Mouse (Mus musculus) limb, embryonic 11.5 days (tissue): Measurements from ENCODE around the gene Syt13. TPM values are rescaled to one million over a fixed set of nuclear protein-coding genes. Genes with fewer than 3 reads are reported as not detected.

Experiments used
- ATAC-seq: fragments of 200-750 bp; cut with Nextera tagmentation; 2 replicates; pipeline ENCODE4 v1.8.0; 2017; ENCODE audit warnings: low read depth; ENCODE audit not compliant: insufficient number of reproducible peaks, low FRiP score, low TSS enrichment
- DNase-seq: peaks from one replicate; pipeline ENCODE4 v3.0.0-alpha.2; 2015; ENCODE audit warnings: low spot score
- H3K27ac ChIP-seq: fragments of 300-500 bp; sonication (generic); replicated peaks from 2 replicates; pipeline ENCODE4 v1.5.1; 2014; ENCODE audit warnings: low read depth, mild to moderate bottlenecking, low read length
- H3K27me3 ChIP-seq: fragments of 300-500 bp; sonication (generic); 2 replicates; pipeline ENCODE4 v1.6.1; 2014; ENCODE audit warnings: mild to moderate bottlenecking, low read length, mixed read lengths; ENCODE audit not compliant: control insufficient read depth, insufficient read depth
- H3K36me3 ChIP-seq: fragments of 300-500 bp; sonication (generic); 2 replicates; pipeline ENCODE4 v1.6.1; 2014; ENCODE audit warnings: mild to moderate bottlenecking, low read length, moderate library complexity, mixed read lengths; ENCODE audit not compliant: control insufficient read depth, insufficient read depth
- H3K4me1 ChIP-seq: fragments of 300-500 bp; sonication (generic); 2 replicates; pipeline ENCODE4 v1.6.1; 2014; ENCODE audit warnings: low read length, mixed read lengths; ENCODE audit not compliant: control insufficient read depth, insufficient read depth
- H3K4me2 ChIP-seq: fragments of 300-500 bp; sonication (generic); 2 replicates; pipeline ENCODE4 v1.6.1; 2014; ENCODE audit warnings: low read depth, mild to moderate bottlenecking, moderate library complexity; ENCODE audit not compliant: severe bottlenecking
- H3K4me3 ChIP-seq: fragments of 300-500 bp; sonication (generic); 2 replicates; pipeline ENCODE4 v1.5.1; 2014; ENCODE audit warnings: low read depth, low read length
- H3K9ac ChIP-seq: fragments of 300-500 bp; sonication (generic); 2 replicates; pipeline ENCODE4 v1.6.1; 2014; ENCODE audit warnings: mild to moderate bottlenecking, low read length
- H3K9me3 ChIP-seq: fragments of 300-500 bp; sonication (generic); 2 replicates; pipeline ENCODE4 v1.6.1; 2016; ENCODE audit warnings: low read length; ENCODE audit not compliant: control insufficient read depth
- WGBS: fragments of 180-500 bp; shearing (Covaris S2); extraction: QIAGEN DNeasy Blood & Tissue Kit; methylation state at CpG from one replicate; pipeline ENCODE4 v1.1.7; 2014; 5-methylcytosine and 5-hydroxymethylcytosine counted together
- polyA plus RNA-seq: library from polyadenylated mRNA; unstranded; fragments of >200 nt; fragmentation: Nextera tagmentation; extraction: Ambion mirVana; gene quantifications from 2 replicates; pipeline ENCODE4 v1.2.1, GENCODE M21; 2014

The Syt13 gene
- polyA plus RNA-seq, 1 experiment from 2014 or later, result 5.4 TPM

GRCm38 (mm10) chr2:92958640-92959039, 43.7 kb downstream of the Syt13 start:
- ATAC-seq (no peak), DNase-seq (no peak)
- WGBS, result 88% methylated on average over 4 of the region's 4 CpGs
- Histone ChIP-seq H3K9ac (no peak overlapping the region), H3K4me3 (no peak overlapping the region), H3K4me2 (no peak overlapping the region), H3K27me3 (no peaks in the 10 kb centered on the region), H3K27ac (no peak overlapping the region), H3K9me3 (no peaks in the 10 kb centered on the region), H3K4me1 (no peaks in the 10 kb centered on the region), H3K36me3 (no peaks in the 10 kb centered on the region)

- DNase-seq, result no peak
- Histone ChIP-seq H3K4me2 (no peak overlapping the region), H3K36me3 (no peaks in the 10 kb centered on the region), H3K4me1 (peaks cover 10% of the 10 kb centered on the region; the same call in 1 of the 2 replicates), H3K9ac (no peak overlapping the region), H3K9me3 (no peaks in the 10 kb centered on the region), H3K4me3 (no peak overlapping the region), H3K27ac (no peak overlapping the region), H3K27me3 (no peaks in the 10 kb centered on the region)
- WGBS, result 86% methylated on average over 1 of the region's 1 CpGs
- no peak for ATAC-seq
Observed at GRCm38 (mm10) chr2:92964345-92964744, 49.4 kb downstream of the Syt13 start.

- Histone ChIP-seq H3K36me3 (no peaks in the 10 kb centered on the region), H3K9me3 (no peaks in the 10 kb centered on the region), H3K4me1 (peaks cover 10% of the 10 kb centered on the region; the same call in 1 of the 2 replicates), H3K4me2 (no peak overlapping the region), H3K9ac (no peak overlapping the region), H3K27me3 (no peaks in the 10 kb centered on the region), H3K4me3 (no peak overlapping the region), H3K27ac (no peak overlapping the region)
- WGBS, result 62% methylated on average over 8 of the region's 8 CpGs
- no peak for ATAC-seq
- DNase-seq, result no peak
Observed at GRCm38 (mm10) chr2:92966257-92966656, 51.4 kb downstream of the Syt13 start.

- WGBS, result 21% methylated on average over 10 of the region's 10 CpGs
- Histone ChIP-seq H3K9me3 (no peaks in the 10 kb centered on the region), H3K4me2 (no peak overlapping the region), H3K4me1 (peaks cover 10% of the 10 kb centered on the region; the same call in 1 of the 2 replicates), H3K27me3 (no peaks in the 10 kb centered on the region), H3K4me3 (no peak overlapping the region), H3K36me3 (no peaks in the 10 kb centered on the region), H3K9ac (0 out of 2 replicates have a peak overlapping the region, but pooled peaks have one; percentile 9), H3K27ac (no peak overlapping the region)
- no peak for DNase-seq
- ATAC-seq, result no peak
Observed at GRCm38 (mm10) chr2:92967032-92967838, 52.3 kb downstream of the Syt13 start.

- no peaks in the 10 kb centered on the region for H3K27me3 ChIP-seq
- no peak overlapping the region for H3K9ac ChIP-seq
- ATAC-seq, result no peak
- H3K36me3 ChIP-seq, result peaks cover 5% of the 10 kb centered on the region; the same call in 1 of the 2 replicates
- 41% methylated on average over 4 of the region's 4 CpGs for WGBS
- no peak overlapping the region for H3K4me3 ChIP-seq
- H3K4me2 ChIP-seq, result no peak overlapping the region
- no peaks in the 10 kb centered on the region for H3K9me3 ChIP-seq
- DNase-seq, result no peak
- no peak overlapping the region for H3K27ac ChIP-seq
- H3K4me1 ChIP-seq, result peaks cover 10% of the 10 kb centered on the region; the same call in 1 of the 2 replicates
Observed at GRCm38 (mm10) chr2:92967839-92968166, 52.9 kb downstream of the Syt13 start.

- Histone ChIP-seq H3K27me3 (no peaks in the 10 kb centered on the region), H3K27ac (no peak overlapping the region), H3K4me3 (no peak overlapping the region), H3K9me3 (no peaks in the 10 kb centered on the region), H3K9ac (no peak overlapping the region), H3K4me1 (peaks cover 10% of the 10 kb centered on the region; the same call in 1 of the 2 replicates), H3K36me3 (peaks cover 20% of the 10 kb centered on the region; the same call in 1 of the 2 replicates), H3K4me2 (no peak overlapping the region)
- WGBS, result 82% methylated on average over 9 of the region's 9 CpGs
- DNase-seq (no peak), ATAC-seq (no peak)
Observed at GRCm38 (mm10) chr2:92971069-92971468, 56.2 kb downstream of the Syt13 start.

GRCm38 (mm10) chr2:92971536-92971935, 56.6 kb downstream of the Syt13 start:
- DNase-seq, result no peak
- Histone ChIP-seq H3K36me3 (peaks cover 20% of the 10 kb centered on the region; the same call in 1 of the 2 replicates), H3K4me1 (peaks cover 9% of the 10 kb centered on the region; the same call in 1 of the 2 replicates), H3K4me2 (no peak overlapping the region), H3K9me3 (no peaks in the 10 kb centered on the region), H3K27me3 (no peaks in the 10 kb centered on the region), H3K9ac (no peak overlapping the region), H3K27ac (no peak overlapping the region), H3K4me3 (no peak overlapping the region)
- WGBS, result 95% methylated on average over 8 of the region's 8 CpGs
- no peak for ATAC-seq

GRCm38 (mm10) chr2:92972071-92972470, 57.2 kb downstream of the Syt13 start:
- DNase-seq (no peak), ATAC-seq (no peak)
- no peaks in the 10 kb centered on the region for H3K9me3 ChIP-seq
- peaks cover 7% of the 10 kb centered on the region; the same call in 1 of the 2 replicates for H3K4me1 ChIP-seq
- H3K27me3 ChIP-seq, result no peaks in the 10 kb centered on the region
- no peak overlapping the region for H3K4me3 ChIP-seq
- no peak overlapping the region for H3K27ac ChIP-seq
- WGBS, result 88% methylated on average over 17 of the region's 17 CpGs
- no peak overlapping the region for H3K4me2 ChIP-seq
- no peak overlapping the region for H3K9ac ChIP-seq
- peaks cover 20% of the 10 kb centered on the region; the same call in 1 of the 2 replicates for H3K36me3 ChIP-seq
